Mouse (Mus musculus) v-Abl transformed pro-B cells (cell line): ENCODE measurements around the gene Sh3d21.
"Not testable (repeated sequence)": the region's sequence is repeated elsewhere in the genome, so short reads cannot be mapped to it uniquely, and the experiment has no call there.

Experiments used
- in situ Hi-C, 2 experiments: fragments of 400-800 bp; cut with MboI; formaldehyde crosslinking; loops; one replicate each; pipeline ENCODE4 v1.15.1; 2025; ENCODE audit not compliant: unreplicated experiment in 2 of 2

Gene Sh3d21

DNA sequence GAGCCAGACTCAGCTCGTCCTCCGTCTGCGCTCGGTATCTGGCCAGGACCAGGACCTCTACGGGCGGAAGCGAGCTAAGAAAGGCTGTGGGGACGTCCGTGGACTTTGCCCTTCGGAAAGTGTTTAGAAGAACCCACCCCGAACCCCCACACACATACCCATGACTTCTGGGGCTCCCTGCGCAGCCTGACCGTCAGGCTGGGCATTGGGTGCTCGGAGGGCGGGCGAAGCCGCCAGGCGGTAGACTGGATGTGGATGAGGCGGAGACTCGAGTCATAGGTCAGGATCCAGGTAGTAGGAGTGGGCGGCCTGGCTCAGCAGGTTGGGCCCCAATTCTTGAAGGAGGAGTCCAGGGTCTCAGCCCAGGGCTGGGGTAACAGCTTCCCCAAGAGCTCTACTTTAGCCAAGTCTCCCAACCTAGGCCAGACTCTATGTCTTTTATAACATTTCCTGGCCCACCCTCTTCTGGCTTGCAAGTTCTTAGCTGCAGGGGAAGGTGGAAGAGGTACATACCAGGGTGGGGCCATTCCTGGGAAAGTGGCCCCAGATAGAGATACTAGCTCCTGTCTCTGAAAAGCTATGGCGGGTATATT is at the start of gene Sh3d21:
Gene Sh3d21, minus strand, starts transcription at position 425 of the 593 bp plus-strand sequence.
- in situ Hi-C loops: no loop called here

DNA sequence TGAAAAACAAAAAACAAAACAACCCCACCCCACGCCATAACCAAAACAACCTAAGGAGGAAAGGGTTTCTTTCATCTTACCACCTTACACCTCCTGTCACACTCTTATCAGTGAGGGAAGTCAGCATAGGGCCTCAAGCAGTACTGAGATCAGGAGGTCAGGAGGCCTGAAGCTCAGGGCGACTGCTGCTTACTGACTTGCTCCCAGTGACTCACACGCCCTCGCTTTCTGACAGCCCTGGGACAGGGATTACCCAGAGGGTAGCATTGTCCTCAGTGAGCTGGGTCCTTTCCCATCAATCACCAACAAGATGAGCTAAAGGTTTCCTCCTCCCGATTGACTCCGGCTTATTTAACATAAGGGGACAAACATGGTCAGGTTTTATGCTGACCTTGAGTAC is 43.8 kb upstream of the Sh3d21 start:
- in situ Hi-C loops: no loop called here

DNA sequence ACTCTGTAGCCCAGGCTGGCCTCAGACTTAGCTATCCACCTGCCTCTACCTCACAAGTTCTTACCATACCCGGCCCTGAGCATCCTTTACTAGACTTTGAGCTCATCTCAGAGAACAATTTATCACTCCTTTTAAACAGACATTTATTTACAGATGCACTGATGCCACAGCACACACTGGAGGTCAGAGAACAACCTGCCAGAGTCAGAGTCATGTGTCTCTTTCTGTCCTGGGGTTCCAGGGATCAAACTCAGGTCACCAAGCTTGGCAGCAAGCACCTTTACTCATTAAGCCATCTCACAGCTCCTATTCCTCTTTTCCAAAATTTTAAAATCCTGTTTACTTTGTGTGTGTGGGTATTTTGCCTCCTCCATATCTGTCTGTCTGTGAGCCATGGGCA is 42.1 kb upstream of the Sh3d21 start:
- in situ Hi-C loops: no loop called here

DNA sequence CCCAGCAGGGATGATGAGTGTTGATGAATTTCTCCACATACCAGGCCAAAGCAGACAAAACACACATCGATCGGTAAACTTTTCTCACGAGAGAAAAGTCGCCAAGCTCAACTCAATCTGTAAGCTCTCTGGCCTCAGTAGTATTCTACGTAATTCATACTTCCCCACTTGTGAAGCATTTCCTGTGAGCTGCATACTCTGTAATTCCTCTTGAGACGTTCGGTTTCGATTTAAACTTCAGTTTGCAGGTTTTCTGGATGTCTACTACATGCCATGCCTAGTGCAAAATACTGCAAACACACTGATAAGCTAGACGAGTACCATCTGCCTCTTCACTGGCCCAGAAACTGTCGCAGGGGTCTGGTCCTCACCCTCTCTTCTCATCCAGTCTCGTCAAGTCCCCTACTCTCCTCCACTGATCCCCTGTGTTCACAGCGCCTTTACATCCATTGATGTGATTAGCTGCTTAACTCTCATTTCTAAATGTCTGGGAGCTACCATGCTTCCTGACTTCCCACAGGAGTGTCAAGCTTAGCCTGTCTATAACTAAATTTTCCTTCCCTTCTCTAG is 41.5 kb upstream of the Sh3d21 start:
- in situ Hi-C loops: no loop called here

DNA sequence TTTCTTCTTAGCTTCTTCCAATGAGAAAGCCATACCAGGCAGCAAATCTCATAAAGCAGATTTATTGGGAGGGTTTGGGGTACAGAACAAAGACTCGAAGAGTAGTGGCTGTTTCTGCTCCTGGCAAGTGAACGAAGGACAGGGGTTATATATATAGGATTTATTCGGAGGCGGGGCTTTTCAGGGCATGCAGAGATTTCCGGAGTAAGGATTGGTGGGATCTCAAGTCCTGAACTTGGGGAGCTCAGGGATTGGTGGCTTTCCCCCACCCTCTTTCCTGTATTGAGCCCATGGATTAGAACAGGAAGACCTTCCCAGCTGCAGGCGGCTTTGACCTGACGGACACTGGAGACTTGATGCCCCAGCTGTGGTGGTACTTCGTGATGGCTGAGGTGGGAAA is 40.7 kb upstream of the Sh3d21 start:
- in situ Hi-C loops: no loop called here

DNA sequence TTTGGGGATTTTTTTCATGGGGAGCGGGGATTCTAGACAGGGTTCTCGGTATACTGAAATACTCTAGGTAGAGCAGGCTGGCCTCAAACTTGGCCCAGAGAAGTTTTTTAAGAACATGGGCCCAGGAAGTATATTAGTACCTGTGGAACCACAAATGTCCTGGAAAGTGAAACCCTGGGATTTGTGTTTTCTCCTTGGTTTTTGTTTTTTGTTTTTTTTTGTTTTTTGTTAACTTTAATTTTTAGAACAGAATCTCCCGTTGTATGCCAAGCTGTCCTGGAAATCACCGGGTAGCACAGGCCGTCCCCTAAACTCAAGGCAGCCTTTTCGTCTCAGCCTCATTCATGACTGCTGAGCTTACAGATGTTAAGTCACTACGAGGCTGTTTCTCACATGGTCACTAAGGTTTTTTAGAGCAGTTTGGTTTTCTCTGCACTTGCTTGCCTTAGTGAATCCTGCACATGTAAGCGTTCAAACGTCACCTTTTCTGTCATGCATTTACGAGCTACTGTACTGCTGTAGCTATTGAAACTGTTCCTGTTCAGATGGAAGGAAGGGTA is 40.1 kb upstream of the Sh3d21 start:
- in situ Hi-C loops: no loop called here

DNA sequence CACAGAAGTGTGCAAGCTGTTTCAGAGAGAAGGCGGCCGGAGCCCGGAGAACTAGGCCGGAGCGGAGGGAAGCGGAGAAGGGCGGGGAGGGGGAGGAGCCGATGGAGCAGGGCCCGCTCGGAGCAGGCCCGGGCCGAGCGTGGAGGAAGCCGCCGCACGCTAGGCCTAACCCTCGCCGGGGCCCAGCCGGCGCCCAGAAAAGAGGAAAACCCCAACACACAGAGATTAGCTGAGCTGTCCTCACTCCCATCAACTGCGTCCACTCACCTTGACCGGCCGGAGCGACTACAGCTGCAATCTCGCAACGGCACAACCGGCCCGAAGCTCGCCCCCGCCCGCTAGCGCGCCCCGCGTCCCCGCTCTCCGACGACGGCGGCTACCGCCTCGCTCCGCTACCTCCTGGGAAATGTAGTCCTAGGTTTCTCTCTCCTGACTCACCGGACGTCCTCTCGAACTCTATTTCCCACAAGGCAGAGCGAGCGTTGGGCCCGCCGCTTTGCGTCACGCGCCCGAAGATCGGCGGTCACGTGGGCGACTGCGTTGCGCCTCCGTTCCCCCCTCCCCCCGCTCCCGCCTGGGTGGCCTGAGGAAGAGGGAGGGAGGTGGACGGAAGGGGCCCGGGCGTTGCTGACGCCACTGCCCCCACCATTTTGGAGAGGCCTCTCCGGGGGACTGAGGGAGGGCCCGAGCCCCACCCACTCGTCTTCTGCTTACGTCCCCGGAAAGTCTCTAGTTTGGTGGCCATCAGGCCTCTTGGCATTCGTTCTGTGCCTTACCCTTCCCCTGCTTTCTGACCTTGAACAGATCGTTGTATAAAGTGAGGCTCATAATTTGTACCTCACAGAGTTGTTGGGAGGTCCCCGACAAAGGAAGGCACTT is 39.3 kb upstream of the Sh3d21 start, which contains the start of gene Thrap3:
Gene Thrap3, minus strand, starts transcription at position 458 of the 879 bp plus-strand sequence.
- in situ Hi-C loops: no loop called here

DNA sequence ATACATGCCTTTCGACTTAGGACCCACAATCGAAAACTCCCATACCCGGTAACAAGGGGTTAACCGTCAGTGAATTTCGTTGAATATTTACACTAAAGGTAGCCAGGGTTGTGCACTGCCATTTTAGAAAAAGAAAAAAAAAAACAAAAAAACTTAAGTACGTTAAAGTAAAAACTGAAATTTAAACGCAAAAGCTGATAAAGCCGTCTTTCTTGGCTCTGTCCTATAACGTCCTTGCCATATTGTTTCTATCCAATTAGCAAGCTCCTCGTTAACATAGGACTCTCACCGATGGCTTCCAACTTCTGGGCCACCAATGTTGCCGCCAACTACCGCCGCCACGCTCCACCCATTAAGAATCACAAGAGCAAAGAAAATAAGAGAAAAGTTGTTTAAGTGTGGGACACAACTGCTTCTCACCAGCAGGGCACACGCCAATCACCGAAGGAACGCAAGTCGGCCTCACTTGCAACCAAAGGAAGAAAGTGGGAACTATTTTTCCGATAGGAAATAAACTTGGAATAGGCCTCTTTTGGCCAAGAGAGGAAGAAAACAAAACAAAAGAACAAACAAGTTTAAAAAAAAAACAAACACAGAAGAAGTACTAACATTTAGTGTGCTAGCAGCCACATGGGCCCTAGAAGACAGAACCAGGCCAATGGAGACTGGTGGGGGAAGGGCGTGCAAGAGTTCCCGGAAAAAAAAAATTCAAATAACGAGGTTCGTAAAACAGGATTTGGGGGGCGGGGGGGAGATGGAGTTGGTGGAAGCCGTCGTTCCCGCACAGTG is 38.4 kb upstream of the Sh3d21 start:
- in situ Hi-C loops: no loop called here

DNA sequence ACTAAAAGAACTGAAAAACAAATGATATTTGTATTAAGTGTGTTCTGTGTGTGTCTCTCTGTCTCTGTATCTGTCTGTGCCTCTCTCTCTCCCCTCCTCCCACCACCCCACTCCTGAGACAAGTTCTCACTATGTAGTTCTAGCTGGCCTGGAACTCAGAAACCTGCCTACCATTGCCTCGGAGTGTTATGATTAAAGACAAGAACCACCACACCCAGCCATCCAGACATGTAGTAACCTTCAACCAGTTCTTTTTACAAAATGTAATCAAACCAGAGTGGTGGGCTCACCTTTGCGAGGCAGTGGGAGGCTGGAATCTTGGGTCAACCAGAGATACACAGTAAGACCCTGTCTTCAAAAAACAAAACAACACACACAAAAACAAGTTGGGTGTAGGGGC is 37.4 kb upstream of the Sh3d21 start:
- in situ Hi-C loops: no loop called here

DNA sequence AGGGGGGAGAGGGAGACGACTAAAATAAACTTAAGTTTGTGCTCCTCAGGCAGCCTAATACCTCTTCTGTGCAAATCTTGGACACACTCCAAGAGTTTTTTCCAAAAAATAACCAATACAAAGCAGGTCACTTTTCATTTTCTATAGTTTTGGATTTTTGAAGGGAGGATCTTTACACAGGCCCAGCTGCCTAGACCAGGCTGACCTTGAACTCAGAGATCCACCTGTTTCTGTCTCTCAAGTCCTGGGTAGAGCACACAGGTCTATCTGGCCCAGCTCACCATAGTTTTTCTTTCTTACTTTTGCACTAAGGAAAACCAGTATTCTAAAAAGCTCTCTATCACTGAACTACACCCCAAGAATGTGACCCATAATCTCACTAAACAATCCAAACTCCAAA is 36.7 kb upstream of the Sh3d21 start:
- in situ Hi-C loops: no loop called here

DNA sequence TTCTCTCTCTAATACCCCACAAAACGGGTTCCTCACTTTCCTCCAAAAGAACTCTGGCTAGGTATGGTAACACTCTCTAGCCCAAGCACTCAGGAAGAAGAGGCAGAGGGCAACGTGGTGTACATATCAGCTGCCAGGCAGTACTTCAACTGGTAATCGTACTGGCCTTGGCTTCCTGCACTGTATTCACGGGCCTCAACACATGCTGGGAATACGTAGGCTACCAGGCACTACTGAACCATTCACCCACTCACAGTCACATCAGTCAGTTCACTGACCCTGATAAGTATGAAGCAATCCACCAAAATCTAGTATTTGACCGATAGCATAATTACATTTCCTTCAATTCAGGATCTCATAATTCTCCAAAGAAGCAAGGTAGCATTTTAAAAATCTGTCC is 36.3 kb upstream of the Sh3d21 start:
- in situ Hi-C loops: no loop called here

DNA sequence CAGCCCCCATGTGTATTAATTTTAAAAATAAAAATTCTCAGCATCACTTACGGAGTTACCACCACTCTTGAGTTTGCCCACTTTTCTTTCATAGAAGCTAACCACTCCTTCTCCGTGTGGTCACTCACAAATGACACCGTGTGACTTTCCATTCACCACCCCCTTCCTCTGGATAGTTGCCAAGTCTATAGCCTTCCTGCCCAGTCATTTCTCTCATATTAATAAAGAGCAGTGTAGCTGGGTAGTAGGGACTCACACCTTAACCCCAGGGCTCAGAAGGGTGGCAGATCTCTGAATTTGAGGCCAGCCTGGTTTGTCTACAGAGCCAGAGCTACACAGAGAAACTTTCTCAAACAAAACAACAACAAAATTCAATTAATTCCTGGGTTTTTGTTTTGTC is 34.2 kb upstream of the Sh3d21 start:
- in situ Hi-C loops: no loop called here

DNA sequence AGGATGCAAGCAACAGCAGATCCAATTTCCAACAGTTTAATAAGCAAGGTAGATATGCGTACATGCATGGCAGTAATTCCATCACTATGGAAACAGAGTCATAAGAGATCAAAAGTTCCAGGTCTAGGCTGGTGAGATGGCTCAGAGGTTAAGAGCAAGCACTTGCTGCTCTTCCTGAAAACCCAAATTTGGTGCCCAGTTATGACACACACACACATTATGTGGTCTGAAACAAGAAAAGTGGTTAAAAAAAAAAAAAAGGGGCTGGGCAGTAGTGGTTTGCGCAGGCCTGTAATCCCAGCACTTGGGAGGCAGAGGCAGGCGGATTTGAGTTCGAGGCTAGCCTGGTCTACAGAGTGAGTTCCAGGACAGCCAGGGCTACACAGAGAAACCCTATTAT is 31.6 kb upstream of the Sh3d21 start:
- in situ Hi-C loops: no loop called here

DNA sequence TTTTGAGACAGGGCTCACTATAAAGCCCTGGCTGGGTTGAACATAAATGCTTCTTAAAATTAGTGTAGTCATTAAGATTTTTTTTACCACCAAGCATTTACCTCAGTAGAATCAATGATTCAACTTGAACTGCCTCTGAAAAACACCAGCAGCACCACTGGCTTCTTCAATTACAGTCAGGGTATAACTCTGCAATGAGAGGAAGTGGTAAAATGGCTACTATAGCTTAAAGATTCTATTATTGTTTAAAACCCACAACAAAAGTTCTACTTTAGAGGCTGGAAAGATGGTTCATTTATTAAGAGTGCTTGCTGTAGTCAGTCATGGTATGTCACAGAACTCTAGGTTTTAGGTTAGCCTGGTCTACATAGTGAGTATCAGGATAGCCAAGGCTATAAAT is 30.9 kb upstream of the Sh3d21 start:
- in situ Hi-C loops: no loop called here

DNA sequence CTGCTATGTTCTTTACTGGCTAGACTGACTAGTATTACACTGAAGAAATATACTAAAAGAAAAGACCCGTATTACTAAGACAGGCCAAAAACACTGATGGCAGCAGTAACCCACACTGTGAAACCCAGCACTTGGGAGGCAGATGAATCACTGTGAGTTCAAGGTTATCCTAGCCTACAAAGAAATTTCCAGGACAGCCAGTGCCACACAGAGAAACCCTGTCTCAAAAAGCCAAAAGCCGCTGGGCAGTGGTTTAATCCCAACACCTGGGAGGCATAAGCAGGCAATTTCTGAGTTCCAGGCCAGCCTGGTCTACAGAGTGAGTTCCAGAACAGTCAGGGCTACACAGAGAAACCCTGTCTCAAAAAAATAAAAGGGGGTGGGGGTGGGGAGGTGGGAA is 27.3 kb upstream of the Sh3d21 start:
- in situ Hi-C loops: no loop called here

DNA sequence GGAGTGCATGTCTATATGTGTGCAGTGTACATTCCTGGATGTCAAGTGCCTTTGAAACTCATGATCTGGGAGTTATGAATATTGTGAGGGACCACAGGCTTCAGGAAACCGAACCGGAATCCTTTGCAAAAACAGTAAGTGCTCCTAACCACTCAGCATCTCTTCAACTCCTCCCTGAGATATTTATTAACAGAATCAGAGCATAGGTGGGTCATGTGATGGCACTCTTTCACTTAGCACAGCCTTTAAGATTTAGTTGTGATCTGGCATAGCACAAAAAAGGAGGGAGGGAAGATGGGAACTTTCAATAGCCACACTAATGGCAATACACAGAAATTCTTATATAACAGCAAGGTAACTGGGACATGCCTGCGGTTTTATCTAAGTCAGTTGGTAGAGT is 23.8 kb upstream of the Sh3d21 start:
- in situ Hi-C loops: loop anchor here in 1 of 2 experiments (5.0 kb wide), 1 partner anchor 70 kb away; the partner anchor contains the start of gene Map7d1

DNA sequence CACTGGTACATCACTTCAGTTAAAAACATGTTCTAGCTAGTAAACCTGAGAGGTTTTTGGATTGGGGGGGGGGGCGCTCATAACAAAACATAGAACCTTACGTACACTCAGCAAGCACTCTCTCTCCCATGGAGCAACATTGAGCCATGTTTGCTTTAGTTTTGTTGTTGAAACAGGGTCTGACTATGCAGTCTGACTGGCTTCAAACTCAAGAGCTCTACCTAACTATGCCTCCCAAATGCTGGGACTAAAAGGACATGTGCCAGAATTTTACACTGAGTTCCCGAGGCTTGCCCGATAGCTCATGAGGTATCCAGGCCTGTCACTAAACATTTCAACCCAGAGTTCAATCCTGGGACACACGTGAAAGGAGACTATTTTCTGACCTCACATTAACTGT is 19.7 kb upstream of the Sh3d21 start:
- in situ Hi-C loops: loop anchor here (5.0 kb wide), 3 partner anchors 39 to 79 kb away; partner anchors contain the start of gene Trappc3 (in 1 of the 2)

DNA sequence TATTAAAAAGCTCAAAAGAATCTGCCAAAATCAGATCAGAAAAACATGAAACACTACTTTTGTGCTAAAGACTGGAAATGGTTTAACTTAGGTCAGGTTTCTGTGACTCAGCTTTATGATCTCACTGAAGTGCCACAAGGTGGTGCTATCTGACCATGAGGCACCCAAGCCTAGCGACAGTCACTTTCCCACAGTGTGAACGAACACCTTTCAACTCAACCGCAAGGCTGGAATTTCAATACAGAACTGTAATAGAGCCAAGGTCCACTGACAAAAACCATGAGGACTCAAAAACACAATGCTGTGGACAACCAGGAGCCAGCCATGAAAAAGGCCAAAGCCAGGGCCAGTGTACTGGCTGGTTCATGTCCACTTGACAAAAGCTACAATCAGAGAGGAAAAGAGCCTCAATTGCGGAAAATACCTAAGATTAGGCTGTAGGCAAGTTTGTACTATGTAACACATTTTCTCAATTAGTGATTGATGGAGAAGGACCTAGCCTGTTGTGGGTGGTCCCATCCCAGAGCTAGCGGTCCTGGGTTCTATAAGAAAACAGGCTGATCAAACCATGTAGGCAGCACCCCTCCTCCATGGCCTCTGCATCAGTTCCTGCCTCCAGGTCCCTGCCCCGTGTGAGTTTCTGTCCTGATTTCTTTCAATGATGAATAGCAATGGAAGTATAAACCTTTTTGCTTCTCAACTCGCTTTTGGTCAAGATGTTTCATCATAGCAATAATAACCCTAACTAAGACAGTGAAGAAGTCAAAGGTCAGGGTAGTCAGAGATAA is 18.1 kb upstream of the Sh3d21 start:
- in situ Hi-C loops: loop anchor here (5.0 kb wide), 3 partner anchors 41 to 81 kb away; partner anchors contain the start of gene Trappc3 (in 1 of the 2)

DNA sequence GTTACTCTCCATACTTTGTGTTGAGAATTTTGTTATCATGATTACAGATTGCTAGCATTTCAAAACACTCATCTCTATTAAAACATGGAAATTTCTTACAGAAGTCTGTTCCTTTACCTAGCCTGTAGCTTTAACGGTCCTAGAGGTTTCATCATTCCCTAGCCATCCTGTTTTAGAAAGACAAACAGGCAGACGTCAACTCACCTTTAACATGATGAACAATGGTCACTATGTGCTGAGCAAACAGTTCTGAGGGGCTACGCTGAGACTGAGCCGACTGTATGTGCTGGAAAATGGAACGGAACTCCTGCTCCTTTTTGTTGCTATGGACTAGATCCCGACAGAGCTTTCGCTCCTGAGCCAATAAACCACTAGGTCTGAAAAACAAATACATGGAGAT is 12.7 kb upstream of the Sh3d21 start:
- in situ Hi-C loops: not testable (repeated sequence)

DNA sequence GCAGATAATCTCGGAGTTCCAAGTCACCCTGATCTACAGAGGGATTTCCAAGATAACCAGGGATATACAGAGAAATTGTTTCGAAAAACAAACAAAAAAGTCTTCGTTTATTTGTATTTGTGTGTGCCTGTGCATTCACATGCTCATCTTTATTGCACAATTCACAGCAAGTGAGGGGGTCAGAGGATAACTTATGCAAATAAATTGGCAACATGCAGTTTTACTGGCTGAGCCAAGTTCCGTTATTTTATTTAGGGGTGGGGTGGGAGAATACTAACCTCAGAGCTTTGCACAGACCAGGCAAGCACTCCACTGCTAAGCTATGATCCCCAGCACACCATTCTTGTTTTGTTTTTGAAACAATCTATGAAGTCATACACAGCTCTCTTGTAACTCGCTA is 10.5 kb upstream of the Sh3d21 start:
- in situ Hi-C loops: no loop called here
